Mouse (Mus musculus): Measurements from ENCODE around the gene Klk6.

DNA sequence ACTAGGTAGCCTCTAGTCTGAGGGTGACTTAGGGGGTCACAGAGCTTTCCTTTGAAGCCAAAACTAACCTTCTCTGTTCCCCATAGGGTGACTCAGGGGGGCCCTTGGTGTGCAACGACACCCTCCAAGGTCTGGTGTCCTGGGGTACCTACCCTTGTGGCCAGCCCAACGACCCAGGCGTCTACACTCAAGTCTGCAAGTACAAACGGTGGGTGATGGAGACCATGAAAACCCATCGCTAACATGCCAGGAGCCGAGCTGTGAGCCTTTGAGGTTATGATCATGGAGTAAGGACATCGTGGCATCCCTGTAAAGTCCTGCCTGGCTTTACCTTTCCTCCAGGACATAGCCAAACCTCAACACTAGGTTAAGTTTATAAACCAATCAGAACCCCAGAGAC is 9.1 kb upstream of the Klk6 start:
- TF ChIP-seq CTCF (IDR thresholded peaks at IDR 0.05; ENCODE audit: extremely low read depth, insufficient read length, insufficient replicate concordance, low read depth, low read length) (no peak), POLR2A (IDR thresholded peaks at IDR 0.05; ENCODE audit: low read depth, low read length) (no peak)

All from small intestine, adult 2 months (tissue).